Mouse (Mus musculus) telencephalon, adult 2 months (tissue): Measurements from ENCODE around the gene Gm26602.

ENCODE experiments used
- DNase-seq: peaks from one replicate; pipeline ENCODE4 v3.0.0-alpha.2; 2011; ENCODE audit warnings: low read depth, low spot score

Gene Gm26602

GRCm38 (mm10) chr10:79931797-79932196 lies 21.1 kb downstream of the Gm26602 start:
- no peak for DNase-seq

GRCm38 (mm10) chr10:79932736-79933135 lies 22.1 kb downstream of the Gm26602 start:
- DNase-seq: no peak

GRCm38 (mm10) chr10:79933145-79933679 lies 22.6 kb downstream of the Gm26602 start:
- no peak for DNase-seq

- no peak for DNase-seq
Measured at GRCm38 (mm10) chr10:79933861-79934260, 23.2 kb downstream of the Gm26602 start.

DNA sequence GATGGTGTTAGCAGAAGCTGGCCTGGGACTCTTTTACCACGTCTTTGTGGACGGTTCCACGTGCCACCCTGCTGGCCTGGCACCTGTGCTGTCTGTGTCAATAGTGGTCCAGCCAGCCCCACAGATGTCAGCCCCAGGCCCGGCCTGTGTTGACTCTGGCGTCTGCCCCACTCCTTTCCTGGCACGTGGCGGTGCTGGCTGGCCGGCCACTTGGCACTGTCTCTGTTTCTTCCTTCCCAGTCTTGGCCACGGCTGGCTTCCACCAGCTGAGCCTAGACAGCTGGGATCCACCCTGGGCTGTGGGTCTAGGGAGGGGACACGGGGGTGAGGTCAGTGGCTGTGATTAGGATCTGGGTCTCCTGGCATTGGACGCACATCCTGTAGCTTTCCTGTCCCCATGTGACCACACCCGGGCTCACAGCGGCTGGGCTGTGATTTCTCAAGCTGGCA lies 23.6 kb downstream of the Gm26602 start:
- no peak for DNase-seq

- no peak for DNase-seq
Measured at GRCm38 (mm10) chr10:79934794-79935569, 24.3 kb downstream of the Gm26602 start.

DNA sequence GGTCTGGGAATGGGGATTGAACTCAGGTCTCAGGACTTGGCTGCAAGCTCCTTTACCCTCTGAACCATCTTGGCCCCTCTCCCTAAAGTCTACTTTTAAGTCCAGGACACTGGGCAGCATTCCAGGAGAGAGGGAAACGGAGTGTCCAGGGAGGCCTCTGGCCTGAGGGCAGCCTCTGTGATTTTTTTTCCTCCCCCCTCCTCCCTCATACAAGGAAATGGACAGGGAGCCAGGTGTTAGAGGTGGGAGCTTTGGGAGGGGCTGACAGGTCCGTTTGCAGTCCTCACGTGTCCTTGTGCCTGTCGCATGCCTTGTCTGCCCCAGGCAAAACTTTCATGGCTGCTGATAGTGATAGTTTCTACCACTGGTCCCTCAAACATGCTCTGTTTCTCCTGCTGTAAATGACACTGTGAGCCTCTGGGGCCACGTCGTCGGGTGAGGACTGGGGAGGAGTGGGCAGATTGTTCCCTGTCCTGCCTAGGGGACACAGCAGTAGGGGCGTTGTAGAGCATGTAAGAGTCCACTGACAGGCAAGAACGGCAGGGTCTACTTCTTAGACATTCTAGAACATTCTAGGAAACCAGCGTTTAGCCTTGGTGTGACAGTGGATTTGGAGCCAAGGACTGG lies 25.7 kb downstream of the Gm26602 start:
- no peak for DNase-seq

DNA sequence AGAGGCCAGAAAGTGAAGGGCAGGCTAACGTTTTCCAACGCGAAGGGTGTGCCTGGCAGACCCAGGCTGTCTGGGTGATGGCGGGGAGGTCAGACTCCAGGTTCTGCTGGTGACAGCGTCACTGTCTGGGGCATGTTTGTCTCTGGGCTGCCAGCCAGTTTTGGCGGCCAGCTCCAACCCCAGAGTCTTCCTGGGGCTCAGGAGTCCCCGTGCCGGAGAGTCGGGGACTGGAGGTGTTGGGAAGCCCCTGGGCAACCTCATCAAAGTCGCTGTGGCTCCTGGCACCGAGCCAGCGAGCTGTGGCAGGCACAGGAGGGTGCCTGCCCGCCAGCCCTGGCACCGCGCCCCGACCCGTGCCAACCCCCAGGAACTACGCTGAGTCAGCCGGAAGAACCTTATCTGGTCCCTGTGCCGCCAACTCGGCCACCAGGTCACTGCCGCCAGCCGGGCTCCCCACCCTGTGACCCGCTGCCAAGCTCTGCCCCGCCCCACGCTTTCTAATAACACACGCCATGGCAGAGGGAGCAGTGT lies 26.3 kb downstream of the Gm26602 start:
- DNase-seq: no peak

DNA sequence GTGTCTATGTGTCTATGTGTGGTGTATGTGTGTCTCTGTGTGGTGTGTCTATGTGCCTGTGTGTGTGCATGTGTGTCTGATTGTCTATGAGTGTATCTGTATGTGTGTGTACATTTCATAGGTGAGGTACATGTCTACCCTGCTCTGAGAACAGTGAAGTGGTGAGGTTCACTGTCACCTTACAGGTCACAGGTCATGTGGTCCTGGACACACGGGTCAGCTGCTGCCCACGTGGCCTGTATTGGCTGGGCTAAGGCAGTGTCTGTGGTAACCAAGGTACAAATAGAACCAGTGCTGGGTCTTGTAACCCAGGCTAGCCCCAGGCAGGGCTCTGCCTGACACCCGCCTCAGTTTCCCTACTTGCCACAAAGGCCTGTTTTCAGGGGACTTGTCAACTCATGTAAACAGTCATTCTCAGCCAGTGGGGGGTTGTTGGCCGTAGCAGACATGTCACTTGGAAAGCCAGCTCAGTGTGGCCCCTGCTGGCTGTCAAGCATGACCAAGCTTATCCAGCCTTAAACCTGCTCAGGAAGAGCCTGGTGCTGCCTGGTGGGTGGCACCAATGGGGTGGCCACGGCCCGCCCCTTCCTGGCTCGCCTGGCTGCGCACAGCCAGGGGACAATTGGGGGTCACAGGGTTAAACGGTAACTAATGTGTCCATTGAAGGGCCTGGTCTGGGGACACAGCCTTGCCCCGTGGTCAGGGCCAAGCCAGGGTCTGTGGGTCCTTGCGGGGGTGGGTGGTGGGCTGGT lies 27.3 kb downstream of the Gm26602 start:
- DNase-seq: no peak

GRCm38 (mm10) chr10:79940749-79941148 lies 30.1 kb downstream of the Gm26602 start:
- DNase-seq: no peak

DNA sequence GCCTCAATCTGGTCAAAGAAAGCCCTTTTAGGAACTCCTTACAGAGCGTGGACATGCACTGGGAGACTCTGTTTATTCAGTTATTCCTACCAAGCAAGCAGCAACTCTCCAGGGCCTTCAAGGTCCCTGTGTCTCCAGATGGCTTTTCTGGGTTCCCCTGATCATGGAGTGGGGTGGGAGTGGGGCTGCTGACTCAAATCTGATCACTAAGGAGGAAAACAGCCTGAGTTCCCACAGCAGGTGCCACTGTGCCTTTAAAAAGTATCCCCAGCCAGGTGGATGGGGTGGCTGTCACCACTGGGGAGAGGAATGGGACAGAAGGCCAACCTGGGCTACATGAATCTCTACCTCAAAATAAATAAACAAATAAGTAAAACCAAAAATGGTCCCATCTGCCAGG lies 32.3 kb downstream of the Gm26602 start:
- no peak for DNase-seq

- no peak for DNase-seq
Measured at GRCm38 (mm10) chr10:79943471-79943901, 32.8 kb downstream of the Gm26602 start.

DNA sequence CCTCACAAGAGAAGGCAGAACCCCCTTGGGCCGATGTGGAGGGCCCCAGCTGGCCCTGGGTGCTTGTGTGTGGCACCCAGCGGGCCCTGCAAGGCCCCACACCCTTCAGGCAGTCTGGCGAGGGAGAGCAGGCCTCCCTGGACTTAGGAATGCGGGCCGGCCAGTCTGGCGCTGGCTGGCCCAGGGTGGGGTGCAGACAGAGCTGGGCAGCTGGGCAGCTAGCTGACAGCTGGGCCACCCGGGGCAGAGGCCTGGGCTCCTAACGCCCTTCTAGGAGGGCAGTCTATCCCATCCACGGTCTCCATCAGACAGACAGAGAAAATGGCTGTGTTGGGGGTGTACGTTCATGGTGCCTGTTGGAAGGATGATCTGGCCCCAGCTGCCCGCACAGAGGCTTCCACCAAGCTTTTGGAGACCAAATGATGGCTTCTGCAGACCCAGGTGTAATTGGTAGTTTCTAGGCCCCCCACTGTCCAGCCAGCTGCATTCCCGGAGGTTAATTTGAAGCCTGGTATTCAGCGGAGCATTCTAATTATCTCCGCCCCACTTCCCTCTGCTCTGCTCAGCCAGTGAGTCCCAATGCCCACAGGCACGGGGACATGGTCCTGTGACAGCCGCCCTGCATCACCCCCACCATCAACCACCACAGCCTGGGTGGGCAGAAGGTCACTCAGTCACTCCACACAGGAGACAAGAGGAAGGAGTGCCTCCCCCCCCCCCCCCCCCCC lies 35.0 kb downstream of the Gm26602 start:
- DNase-seq: no peak

DNA sequence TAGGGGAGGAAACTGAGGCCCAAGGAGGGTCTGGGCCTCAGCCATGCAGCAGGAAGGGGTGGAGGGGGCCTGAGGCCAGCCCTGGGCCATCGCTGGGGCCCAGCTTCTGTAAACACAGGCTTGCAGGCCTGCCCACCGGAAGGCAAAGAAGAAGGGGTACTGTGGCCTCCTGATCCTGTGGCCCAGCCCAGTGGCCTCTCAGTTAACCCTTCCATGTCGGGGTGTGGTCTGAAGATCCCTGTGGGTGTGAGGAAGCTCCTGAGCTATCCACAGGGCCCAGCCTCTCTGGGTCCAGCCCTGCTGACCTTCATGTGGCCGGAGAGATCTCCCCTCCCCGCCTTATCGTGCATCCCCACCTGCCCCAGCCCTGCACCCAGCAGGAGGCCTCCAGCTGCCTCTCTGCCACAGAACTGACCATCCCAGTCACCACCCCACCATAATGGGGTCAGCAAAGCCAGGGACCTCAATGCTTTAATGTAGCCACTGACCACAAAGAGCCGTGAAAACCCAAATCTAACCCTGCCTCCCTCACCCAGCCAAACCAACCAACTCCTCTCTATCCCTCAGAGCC lies 36.2 kb downstream of the Gm26602 start:
- DNase-seq: no peak

DNA sequence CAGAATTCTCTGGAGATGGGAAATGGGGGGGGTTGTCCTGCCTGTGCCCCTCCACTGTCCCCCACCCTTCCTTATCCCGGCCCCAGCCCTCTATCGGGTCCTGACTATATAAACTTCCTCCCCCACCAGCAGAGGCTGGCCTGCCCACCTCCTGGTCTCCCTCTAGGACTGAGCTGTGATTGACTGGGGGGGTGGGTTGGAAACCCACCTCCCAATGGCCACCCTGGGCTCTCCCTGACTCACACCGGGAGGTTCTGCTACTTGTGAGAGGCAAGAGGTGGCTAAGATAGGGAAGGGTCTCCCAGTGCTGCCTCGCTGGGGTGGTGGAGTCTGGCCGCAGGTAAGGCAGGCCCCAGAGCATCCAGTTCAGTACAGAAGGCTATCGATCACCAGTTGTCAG lies 36.8 kb downstream of the Gm26602 start:
- DNase-seq: no peak

DNA sequence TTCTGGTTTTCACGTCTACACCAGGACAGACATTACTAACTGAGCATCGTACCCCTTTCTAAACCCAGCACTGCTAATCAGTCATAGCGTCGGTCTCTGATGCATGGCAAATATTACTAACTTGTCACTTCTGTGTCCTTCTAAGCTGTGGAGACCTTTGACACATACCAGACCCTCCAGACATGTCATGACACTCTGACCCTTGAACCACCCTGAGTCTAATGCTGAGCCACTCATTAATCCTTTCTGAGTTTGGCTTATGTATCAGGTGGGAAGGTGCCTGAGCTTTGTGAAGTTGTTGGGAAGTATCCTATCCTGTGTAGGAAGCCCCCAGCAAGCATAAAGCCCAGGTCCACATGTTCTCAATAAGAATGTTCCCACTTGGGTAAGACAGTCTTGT lies 39.2 kb downstream of the Gm26602 start:
- DNase-seq: no peak

- no peak for DNase-seq
Measured at GRCm38 (mm10) chr10:79950661-79951060, 40.0 kb downstream of the Gm26602 start.

DNA sequence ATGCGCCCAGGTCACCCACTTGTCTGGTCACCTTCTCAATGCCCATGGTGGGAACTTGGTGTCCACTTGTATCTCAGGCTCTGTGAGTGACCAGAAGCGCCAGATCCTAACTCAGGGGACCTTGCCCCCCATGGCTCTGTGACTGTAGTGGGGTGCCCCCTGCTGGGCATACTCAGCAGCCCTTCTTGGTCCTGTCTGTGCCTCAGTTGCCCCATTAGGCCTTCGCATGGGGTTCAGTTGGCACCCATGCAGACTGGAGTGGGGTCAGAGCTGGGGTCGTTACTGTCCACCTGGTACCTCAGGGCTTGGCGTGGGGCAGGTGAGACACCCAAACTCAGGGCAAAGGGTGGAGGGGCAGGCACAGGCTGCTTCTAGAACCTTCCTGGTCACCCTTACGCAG lies 43.3 kb downstream of the Gm26602 start:
- no peak for DNase-seq

GRCm38 (mm10) chr10:79955691-79956090 lies 45.0 kb downstream of the Gm26602 start:
- DNase-seq: no peak

DNA sequence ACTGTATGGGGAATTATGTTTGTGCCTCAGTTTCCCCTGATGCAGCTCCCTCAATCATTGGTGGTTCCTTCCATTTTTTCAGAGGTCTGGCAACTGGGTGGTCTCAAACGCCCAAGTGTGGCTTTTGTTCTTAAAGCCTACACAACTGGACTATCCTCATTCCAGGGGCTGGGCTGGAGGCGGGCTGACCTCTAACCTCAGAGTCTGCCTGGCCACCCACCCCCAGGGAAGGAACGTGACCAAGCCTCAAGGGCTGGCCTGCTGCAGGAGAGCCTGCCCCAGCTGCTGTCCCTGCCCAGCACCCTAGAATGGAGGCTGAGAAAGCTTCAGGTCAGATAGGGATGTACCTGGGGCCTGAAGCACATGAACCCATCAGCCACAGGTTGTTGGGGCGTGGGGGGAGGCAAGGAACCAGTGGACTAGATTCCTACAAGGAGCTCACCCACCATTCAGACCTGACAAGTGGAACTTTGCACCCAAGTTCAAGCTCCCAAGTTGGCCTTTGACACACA lies 46.0 kb downstream of the Gm26602 start:
- DNase-seq: no peak
